In the genomic region with DNA sequence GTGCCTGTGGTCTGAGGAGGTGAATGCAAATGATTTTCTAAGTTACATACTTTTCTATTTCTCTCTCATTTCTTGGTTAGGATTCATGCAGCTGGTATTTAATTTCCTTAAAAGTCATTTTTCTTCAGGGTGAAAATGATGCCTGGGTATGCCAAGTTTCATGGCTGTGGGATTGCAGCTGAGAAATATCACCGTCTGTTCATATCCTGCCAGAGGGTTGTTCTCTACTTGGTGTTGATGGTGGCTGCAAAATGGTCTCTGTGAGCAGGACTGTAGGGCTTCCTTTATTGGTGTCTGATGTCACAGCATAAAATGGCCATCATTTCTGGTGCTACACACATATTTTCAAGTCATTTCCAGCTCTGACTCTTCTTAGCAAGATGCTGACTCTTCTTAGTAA, we compare ENCODE assay signal across 22 mouse cellular contexts.
DNase-seq lines count a peak whose midpoint lies in the region; ATAC-seq and TF ChIP-seq lines count a peak whose summit lies in the region.
"Had no signal": no experiment of that assay in that cellular context is flagged by ENCODE, and none has a peak within 500 bp of the region (broad histone marks: within the 10 kb centered on the region; RNA-seq: fewer than 3 reads in every experiment).

No protein-coding gene starts in this region.

- DNase-seq in layer of hippocampus, adult 11-12 months (ENCODE audit: low spot score): peak; percentile 11
- no peak for DNase-seq in layer of hippocampus, postnatal 25 days (ENCODE audit: extremely low spot score in 1 of 2, low spot score in 1 of 2)
- DNase-seq in brain, embryonic 14.5 days (ENCODE audit: low read depth): peak; percentile 7
- DNase-seq in layer of hippocampus, adult 2 months (ENCODE audit: low spot score in 2 of 2): peak; percentile 18 to 51
- peak; percentile 29 for DNase-seq in telencephalon, adult 2 months (ENCODE audit: low read depth, low spot score)
- DNase-seq in embryo, embryonic 10 days (ENCODE audit: low spot score): no peak
- DNase-seq: adrenal gland, adult 8-10 months; adrenal gland, postnatal 36 days; cerebellum, adult 11-12 months; cerebellum, adult 9-10 months; cerebellum, postnatal 25 days; gastrocnemius, adult 2 months; gastrocnemius, postnatal 25 days; heart, adult 11 months; heart, postnatal 36 days had no signal

- ATAC-seq in megakaryocyte-erythroid progenitor cell, adult 5-6 weeks (replicated peaks; ENCODE audit: low FRiP score, low TSS enrichment, poor library complexity, severe bottlenecking): no peak
- ATAC-seq: CD4-positive, CD25-positive, alpha-beta regulatory T cell, adult 4 months; forebrain, embryonic 13.5 days; inflammation-experienced regulatory T-cells, adult 6 months had no signal

- no peak for TF ChIP-seq POLR2A in brain, embryonic 14.5 days (IDR thresholded peaks at IDR 0.05; ENCODE audit: borderline replicate concordance, extremely low read depth, insufficient read depth, insufficient read length, poor library complexity, severe bottlenecking)

- H3K27ac ChIP-seq in layer of hippocampus, adult 2 months: no peak overlapping the region
- H3K27ac ChIP-seq: embryonic facial prominence, embryonic 13.5 days; forebrain, embryonic 13.5 days; gastrocnemius, adult 2 months; heart, embryonic 13.5 days; hindbrain, embryonic 15.5 days had no signal

- no peak for TF ChIP-seq CTCF in brain, embryonic 14.5 days (IDR thresholded peaks at IDR 0.05; ENCODE audit: borderline replicate concordance, extremely low read depth, insufficient read depth, insufficient read length)
- TF ChIP-seq CTCF in layer of hippocampus, adult 2 months (conservative IDR thresholded peaks at IDR 0.05): no peak

- no peak overlapping the region for H3K4me3 ChIP-seq in layer of hippocampus, adult 2 months
- H3K4me3 ChIP-seq: embryonic facial prominence, embryonic 13.5 days; forebrain, embryonic 13.5 days; gastrocnemius, adult 2 months; heart, embryonic 13.5 days; hindbrain, embryonic 15.5 days had no signal

Comparison
In these comparisons a context has a peak if more than half of its experiments do, and no peak if none do; other contexts are left out.
1. DNase-seq: peak in layer of hippocampus, adult 11-12 months (single experiment), brain, embryonic 14.5 days (single experiment), layer of hippocampus, adult 2 months (2 of 2) and telencephalon, adult 2 months (single experiment); none in layer of hippocampus, postnatal 25 days (0 of 2) and embryo, embryonic 10 days (single experiment).